ENCODE assay signal across 11 mouse cellular contexts in the genomic region with DNA sequence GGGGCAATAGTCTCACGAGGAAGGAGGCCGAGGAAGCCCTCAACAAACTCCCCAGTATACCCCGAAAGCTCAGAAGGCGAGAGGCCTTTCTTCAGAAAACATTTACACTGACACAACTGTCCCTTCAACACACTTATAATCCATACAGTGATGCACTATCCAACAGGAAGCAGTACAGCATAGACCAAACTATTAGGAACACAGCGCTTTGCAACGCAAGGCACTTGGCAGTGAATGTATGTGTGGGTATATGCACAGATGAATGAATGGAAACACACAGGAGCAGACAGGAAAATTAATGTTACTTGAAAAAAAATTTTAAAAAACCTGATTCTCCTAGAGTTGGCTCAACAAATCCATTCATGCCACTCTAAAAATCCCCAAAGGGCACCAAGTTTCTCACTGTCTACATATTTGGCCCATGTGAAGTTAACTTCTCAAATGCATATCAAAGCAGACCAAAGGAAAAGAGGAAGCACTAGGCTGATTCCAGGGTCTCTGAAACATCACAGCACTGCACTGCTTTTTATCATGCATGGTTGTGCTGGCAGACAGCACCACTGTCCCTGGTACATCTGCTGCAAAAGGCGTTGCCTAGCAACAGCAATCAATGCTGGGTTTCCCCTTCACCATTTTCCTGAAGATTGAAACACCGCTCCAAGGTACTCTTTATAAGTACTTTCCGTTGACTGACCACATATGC.
DNase-seq lines count a peak whose midpoint lies in the region; ATAC-seq lines count a peak whose summit lies in the region.
"Had no signal": no experiment of that assay in that cellular context is flagged by ENCODE, and none has a peak within 500 bp of the region (broad histone marks: within the 10 kb centered on the region; RNA-seq: fewer than 3 reads in every experiment).

No protein-coding gene starts in this region.

- H3K4me3 ChIP-seq in hindbrain, embryonic 12.5 days = no peak overlapping the region
- H3K4me3 ChIP-seq: heart, embryonic 15.5 days had no signal

- peak; percentile 6 to 32 for DNase-seq in left cerebral cortex, adult 8-10 months (ENCODE audit: low spot score in 2 of 2)
- DNase-seq in left cerebral cortex, adult 11 months (ENCODE audit: low spot score) = no peak
- DNase-seq in left cerebral cortex, postnatal 36 days (ENCODE audit: low spot score in 2 of 2) = peak; percentile 10 to 23
- peak; percentile 22 for DNase-seq in right cerebral cortex, postnatal 25 days
- DNase-seq in heart, postnatal 25 days (ENCODE audit: low spot score) = no peak
- DNase-seq in lung, postnatal 10 days = no peak
- no peak for DNase-seq in heart, adult 18-20 months
- DNase-seq: kidney, postnatal 14 days; liver, postnatal 0 days had no signal

- intact Hi-C loops in left cerebral cortex, postnatal 36 days (cut with DNase I) = no loop called here
- intact Hi-C loops in heart, postnatal 25 days (cut with DNase I) = no loop called here

- H3K27me3 ChIP-seq in hindbrain, embryonic 12.5 days = no peaks in the 10 kb centered on the region
- H3K27me3 ChIP-seq: heart, embryonic 15.5 days had no signal

- no peaks in the 10 kb centered on the region for H3K9me3 ChIP-seq in hindbrain, embryonic 12.5 days (replicated peaks)
- H3K9me3 ChIP-seq: heart, embryonic 15.5 days had no signal

- H3K4me1 ChIP-seq in hindbrain, embryonic 12.5 days = peaks cover 26% of the 10 kb centered on the region
- H3K4me1 ChIP-seq: heart, embryonic 15.5 days had no signal

- no peaks in the 10 kb centered on the region for H3K36me3 ChIP-seq in hindbrain, embryonic 12.5 days
- H3K36me3 ChIP-seq: heart, embryonic 15.5 days had no signal

- ATAC-seq in hindbrain, embryonic 12.5 days (ENCODE audit: low FRiP score) = peak; percentile 83
- ATAC-seq: liver, postnatal 0 days had no signal

- peak overlapping the region; percentile 79 for H3K27ac ChIP-seq in hindbrain, embryonic 12.5 days
- H3K27ac ChIP-seq: heart, embryonic 15.5 days had no signal

- H3K4me2 ChIP-seq in hindbrain, embryonic 12.5 days (replicated peaks) = no peak overlapping the region
- H3K4me2 ChIP-seq: heart, embryonic 15.5 days had no signal

- 71% methylated on average over 9 of the region's 9 CpGs for WGBS in hindbrain, embryonic 12.5 days

- no peak overlapping the region for H3K9ac ChIP-seq in hindbrain, embryonic 12.5 days
- H3K9ac ChIP-seq: heart, embryonic 15.5 days; liver, postnatal 0 days had no signal

Comparison
In these comparisons a context has a peak if more than half of its experiments do, and no peak if none do; other contexts are left out.
1. DNase-seq: peak in left cerebral cortex, adult 8-10 months (2 of 2), left cerebral cortex, postnatal 36 days (2 of 2) and right cerebral cortex, postnatal 25 days (single experiment); none in left cerebral cortex, adult 11 months (single experiment), heart, postnatal 25 days (single experiment), lung, postnatal 10 days (single experiment) and heart, adult 18-20 months (0 of 2).